Mouse (Mus musculus): Measurements from ENCODE around the gene Gtf2f1. TPM values are rescaled to one million over a fixed set of nuclear protein-coding genes. Genes with fewer than 3 reads are reported as not detected.

Gene Gtf2f1
- total RNA-seq, 1 experiment from 2014 or later: 124 TPM

DNA sequence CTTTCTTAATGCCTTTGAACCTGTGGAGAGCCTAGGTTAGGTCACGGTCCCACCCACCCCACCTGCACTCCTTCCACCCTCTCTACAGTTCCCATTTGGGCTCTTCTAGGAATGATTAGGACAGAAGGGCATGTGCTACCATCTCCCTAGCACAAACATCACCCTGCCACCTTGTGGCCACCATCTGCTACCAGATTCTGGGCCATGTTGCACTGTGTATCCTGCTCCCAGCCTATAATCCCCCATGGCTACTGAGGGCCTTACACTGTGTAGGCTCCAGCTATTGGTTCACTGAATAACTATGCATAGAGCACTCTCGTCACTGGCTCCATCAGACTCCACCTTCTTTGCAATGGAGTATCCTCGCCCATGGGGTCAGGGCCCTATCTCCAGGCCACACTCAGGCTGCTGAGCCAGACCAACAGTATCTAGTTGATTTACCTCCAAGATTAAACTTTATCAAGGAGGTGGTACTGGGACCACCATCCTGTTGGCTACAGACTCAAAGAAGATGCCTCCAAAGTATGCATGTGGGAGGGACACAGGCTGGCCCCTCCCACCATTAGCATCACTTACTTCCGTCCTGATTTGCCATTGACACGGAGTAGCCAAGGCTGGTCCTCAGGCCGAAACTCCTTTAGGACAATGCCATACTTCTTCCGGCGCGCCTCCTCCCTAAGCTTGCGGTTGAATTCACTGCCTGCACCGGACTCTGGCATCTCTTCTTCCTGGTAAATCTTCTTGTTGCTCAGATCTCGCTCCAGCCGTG is 3.8 kb downstream of the Gtf2f1 start:
- ATAC-seq (replicated peaks; ENCODE audit: low read depth, poor library complexity, severe bottlenecking): no peak

DNA sequence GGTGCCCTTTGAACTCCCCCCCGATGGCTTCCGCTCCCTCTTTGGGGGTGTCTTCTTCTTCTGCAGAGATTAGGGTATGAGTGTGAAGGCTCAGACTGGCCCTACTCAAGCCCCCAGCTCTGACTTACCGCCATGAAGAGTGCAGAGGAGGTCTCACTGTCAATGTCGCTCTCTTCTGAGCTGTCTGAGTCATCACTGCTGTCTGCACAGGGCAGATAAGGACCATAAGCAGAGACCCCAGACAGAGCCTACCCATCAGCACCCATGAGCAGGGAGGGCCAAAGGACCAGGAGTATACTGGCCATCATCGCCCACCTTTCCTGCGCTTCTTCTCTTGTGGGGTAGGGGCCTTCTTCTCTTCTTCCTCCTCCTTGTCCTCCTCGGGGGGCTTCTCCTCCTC is 7.1 kb downstream of the Gtf2f1 start:
- no peak for ATAC-seq (replicated peaks; ENCODE audit: low read depth, poor library complexity, severe bottlenecking)

DNA sequence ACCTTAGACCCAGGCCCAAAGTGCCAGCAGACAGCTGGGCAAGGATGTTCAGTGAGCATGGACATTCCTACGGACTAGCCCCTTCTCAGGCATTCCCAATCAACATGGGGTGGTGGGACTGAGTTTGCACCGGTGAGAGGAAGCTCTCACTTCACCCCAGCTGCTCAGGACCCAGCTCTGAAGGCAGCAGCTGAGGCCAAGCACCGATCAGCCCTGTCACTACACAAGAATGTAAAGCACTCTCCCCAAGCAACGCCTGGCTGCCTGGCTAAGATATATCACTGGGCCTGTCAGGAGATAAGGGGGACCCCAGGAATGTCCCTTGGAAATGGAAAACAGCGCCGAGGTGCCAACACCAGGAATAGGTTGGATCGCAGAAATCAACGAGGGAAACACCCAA is 9.9 kb downstream of the Gtf2f1 start:
- no peak for ATAC-seq (replicated peaks; ENCODE audit: low read depth, poor library complexity, severe bottlenecking)

DNA sequence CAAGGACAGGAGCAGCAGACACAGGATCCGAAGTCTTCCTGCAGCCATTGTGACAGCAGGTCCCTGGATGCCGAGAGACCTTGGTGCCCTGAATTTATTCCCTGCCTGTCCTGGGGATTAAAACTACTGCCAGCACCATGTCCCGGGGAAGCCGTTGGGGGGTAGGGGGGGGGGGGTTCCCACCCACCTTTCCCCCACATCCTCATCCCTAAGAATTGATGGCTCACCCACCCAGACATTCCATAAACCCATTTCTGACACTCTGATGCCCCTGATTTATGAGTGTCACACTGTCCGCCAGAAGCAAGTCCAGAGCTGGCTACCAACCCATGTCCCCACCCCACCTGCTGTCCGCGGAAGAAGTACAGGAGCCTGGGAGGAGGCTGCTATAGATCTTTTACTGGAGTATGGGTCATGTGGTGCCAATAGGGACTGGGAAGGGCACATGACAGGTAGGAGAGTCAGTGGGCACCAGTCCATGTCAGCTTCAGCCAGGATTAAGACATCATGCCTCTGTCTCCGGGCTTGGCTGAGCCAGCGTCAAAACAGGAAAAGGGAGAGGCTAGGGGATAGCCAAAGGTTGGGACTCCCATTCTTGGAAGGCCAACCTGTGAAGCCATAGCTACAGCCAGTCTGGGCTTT is 11.0 kb downstream of the Gtf2f1 start, which contains the start of gene Pspn:
Pspn (minus strand) TSS at position 51 of the 642 bp plus-strand sequence.
- ATAC-seq (replicated peaks; ENCODE audit: low read depth, poor library complexity, severe bottlenecking): no peak

- ATAC-seq (replicated peaks; ENCODE audit: low read depth, poor library complexity, severe bottlenecking): no peak
These were observed 11.7 kb downstream of the Gtf2f1 start for GRCm38 (mm10) chr17:56999414-56999813.

DNA sequence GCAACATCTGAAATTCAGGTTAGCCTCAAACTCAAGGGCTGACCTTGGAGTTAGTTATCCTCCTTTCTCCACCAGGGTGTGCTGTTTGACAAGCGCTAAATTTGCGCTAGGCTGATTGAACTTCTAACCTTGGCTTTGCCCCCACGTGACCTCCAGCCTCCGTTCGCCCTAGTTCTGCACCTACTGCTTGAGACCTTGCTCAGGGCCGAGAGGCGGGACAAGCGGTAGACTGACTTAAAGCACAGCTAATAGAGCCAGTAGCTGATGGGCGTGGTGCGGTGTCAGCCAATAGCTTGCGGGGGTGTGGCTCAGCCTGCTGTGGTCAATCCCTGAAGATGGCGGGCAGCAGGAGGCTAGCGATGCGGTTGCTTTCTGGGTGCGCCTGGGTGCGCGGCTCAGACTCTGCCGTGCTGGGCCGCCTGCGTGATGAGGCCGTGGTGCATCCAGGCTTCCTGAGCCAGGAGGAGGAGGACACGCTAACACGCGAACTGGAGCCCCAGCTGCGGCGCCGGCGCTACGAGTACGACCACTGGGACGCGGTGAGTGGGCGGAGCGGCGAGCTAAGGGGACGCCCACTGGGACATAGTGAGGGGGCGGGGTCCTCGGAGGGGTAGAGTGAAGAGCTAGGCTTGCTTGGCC is 13.9 kb downstream of the Gtf2f1 start, which contains the start of gene Alkbh7:
Alkbh7 (plus strand) TSS at position 311 of the 639 bp plus-strand sequence.
- peak; percentile 98 for ATAC-seq (replicated peaks; ENCODE audit: low read depth, poor library complexity, severe bottlenecking)

GRCm38 (mm10) chr17:56996506-56996905 is 14.6 kb downstream of the Gtf2f1 start:
- no peak for ATAC-seq (replicated peaks; ENCODE audit: low read depth, poor library complexity, severe bottlenecking)

GRCm38 (mm10) chr17:56995046-56995445 is 16.0 kb downstream of the Gtf2f1 start:
- no peak for ATAC-seq (replicated peaks; ENCODE audit: low read depth, poor library complexity, severe bottlenecking)

- no peak for ATAC-seq (replicated peaks; ENCODE audit: low read depth, poor library complexity, severe bottlenecking)
These were observed 20.1 kb downstream of the Gtf2f1 start for GRCm38 (mm10) chr17:56990966-56991365.

GRCm38 (mm10) chr17:56990115-56990746 is 20.9 kb downstream of the Gtf2f1 start, which contains the start of gene Clpp:
Clpp (plus strand) TSS chr17:56990305.
- ATAC-seq (replicated peaks; ENCODE audit: low read depth, poor library complexity, severe bottlenecking): peak; percentile 96

DNA sequence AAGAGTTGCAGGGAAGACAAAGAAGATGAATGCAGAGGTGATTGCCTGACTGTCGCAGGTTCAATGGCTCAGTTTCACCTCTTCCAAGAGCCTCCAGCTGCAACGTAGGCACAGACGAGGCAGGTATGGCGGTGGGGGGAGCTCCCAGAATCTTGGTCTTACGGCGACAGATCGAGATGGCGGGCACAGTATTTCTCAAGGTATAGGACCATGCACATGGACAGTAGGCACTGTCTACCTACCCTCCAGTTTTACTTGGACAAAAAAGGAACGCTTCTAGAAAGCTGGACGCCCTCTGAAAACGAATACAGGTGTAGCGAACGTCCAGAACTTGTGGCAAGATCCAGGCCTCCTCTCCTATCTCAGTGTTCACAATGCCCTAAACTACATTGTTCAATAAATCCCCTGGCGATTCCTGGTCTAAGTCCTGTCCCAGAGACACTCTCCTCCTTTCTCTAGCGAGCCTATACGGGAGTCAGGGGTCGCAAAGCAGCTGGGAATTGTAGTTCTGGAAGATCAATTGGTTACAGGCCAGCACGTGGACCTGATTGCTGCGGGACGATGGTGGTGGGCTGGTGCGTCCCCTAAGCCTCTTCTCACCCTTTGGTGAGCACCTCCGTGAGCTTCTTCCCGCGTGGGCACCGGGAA is 21.5 kb downstream of the Gtf2f1 start:
- peak; percentile 79 for ATAC-seq (replicated peaks; ENCODE audit: low read depth, poor library complexity, severe bottlenecking)

- no peak for ATAC-seq (replicated peaks; ENCODE audit: low read depth, poor library complexity, severe bottlenecking)
These were observed 22.1 kb downstream of the Gtf2f1 start for GRCm38 (mm10) chr17:56988921-56989430.

- ATAC-seq (replicated peaks; ENCODE audit: low read depth, poor library complexity, severe bottlenecking): no peak
These were observed 22.6 kb downstream of the Gtf2f1 start for GRCm38 (mm10) chr17:56988441-56988840.

GRCm38 (mm10) chr17:56986105-56986805 is 24.8 kb downstream of the Gtf2f1 start:
- ATAC-seq (replicated peaks; ENCODE audit: low read depth, poor library complexity, severe bottlenecking): no peak

DNA sequence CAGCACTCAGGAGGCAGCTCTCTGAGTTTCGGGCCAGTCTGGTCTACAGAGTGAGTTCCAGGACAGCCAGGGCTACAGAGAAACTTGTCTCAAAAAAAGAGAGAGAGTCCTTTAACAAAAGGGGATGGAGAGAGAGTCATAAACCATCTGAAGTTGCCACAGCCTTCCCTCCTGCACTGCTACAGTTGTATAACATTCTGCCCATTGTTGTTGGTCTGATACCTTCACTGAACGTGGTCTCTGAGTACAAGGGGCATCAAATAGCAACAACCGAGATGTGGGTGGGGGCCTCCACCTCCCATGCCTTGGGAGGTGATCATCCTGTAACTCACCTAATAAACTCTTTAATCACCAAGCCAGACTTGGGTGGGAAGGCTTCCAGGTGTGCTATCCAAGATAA is 25.4 kb downstream of the Gtf2f1 start:
- no peak for ATAC-seq (replicated peaks; ENCODE audit: low read depth, poor library complexity, severe bottlenecking)

DNA sequence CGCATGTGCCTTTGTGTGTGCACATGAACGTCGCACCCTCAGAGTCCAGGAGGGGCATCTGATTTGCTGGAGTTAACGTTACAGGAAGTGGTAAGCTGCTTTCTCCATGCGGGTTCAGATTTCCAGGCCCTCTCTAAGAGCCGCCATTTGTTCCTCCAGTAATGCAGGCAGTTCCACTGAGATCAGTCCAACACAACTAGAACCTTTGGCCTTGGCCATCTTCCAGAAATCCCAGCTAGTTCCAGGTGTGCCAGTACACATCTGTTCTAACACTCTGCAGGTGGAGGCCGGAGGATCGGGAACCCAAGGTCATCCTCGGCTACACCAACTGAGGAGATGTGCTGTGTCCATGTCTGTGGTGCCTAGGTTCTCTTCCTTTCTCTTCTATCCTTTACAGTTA is 26.2 kb downstream of the Gtf2f1 start:
- no peak for ATAC-seq (replicated peaks; ENCODE audit: low read depth, poor library complexity, severe bottlenecking)

- no peak for ATAC-seq (replicated peaks; ENCODE audit: low read depth, poor library complexity, severe bottlenecking)
These were observed 29.1 kb downstream of the Gtf2f1 start, which contains the start of gene Acer1 for GRCm38 (mm10) chr17:56982013-56982412. Acer1 (minus strand) TSS chr17:56982126.

DNA sequence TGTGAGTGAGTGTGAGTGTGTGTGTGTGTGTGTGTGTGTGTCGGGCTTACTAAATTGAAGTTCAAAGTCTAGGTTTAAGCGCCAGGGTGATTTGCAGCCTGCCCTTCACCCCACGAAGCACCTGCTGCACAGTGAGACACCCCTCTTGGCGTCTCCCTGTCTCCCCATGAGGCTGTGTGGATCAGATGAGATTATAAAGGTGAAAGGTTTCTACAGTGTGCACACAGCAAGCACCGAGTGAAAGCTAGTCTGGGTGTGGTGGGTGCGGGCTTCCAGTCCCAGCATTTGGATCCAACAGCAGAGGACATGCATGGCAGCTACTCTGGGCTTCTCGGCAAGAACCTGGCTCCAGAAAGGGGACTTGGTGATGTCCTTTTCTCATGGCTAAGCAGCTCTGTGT is 30.0 kb downstream of the Gtf2f1 start:
- ATAC-seq (replicated peaks; ENCODE audit: low read depth, poor library complexity, severe bottlenecking): no peak

DNA sequence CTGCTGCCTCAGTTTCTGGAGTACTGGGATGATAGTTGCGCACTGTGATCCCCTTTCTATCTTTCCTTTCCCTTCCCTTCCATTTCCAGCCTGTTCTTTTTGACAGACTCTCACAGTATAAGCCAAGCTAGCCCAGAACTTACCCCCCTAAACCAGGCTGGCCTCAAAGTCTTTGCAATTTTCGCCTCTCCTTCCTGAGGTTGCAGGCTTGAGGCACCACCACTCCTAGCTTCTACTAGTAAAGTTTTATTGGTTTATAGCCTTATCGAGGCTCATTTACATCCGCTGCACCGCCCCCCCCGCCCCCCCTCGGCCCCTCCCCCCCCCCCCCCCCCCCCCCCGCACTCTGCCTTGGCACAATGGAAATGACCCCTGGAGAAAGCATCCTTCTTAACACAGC is 31.6 kb downstream of the Gtf2f1 start:
- no peak for ATAC-seq (replicated peaks; ENCODE audit: low read depth, poor library complexity, severe bottlenecking)

All from common myeloid progenitor, adult 5-6 weeks (primary cell).